Mouse (Mus musculus): ENCODE data around the gene Pigl.
"Not testable (repeated sequence)": the region's sequence is repeated elsewhere in the genome, so short reads cannot be mapped to it uniquely, and the experiment has no call there.

Pigl gene

GRCm38 (mm10) chr11:62473516-62473915 lies 15.3 kb downstream of the Pigl start:
- DNase-seq, result no peak

GRCm38 (mm10) chr11:62476156-62476555 lies 17.9 kb downstream of the Pigl start:
- no peak for DNase-seq

GRCm38 (mm10) chr11:62478931-62479330 lies 20.7 kb downstream of the Pigl start:
- DNase-seq, result no peak

- DNase-seq, result no peak
Measured at GRCm38 (mm10) chr11:62479581-62479980, 21.3 kb downstream of the Pigl start.

- no peak for DNase-seq
Measured at GRCm38 (mm10) chr11:62486949-62487348, 28.7 kb downstream of the Pigl start.

GRCm38 (mm10) chr11:62487540-62488350 lies 29.5 kb downstream of the Pigl start:
- DNase-seq, result no peak

- DNase-seq, result no peak
Measured at GRCm38 (mm10) chr11:62493701-62494100, 35.4 kb downstream of the Pigl start.

- DNase-seq, result peak; percentile 70
Measured at GRCm38 (mm10) chr11:62494754-62495275, 36.6 kb downstream of the Pigl start.

- DNase-seq, result peak; percentile 27
Measured at GRCm38 (mm10) chr11:62495276-62495801, 37.1 kb downstream of the Pigl start.

GRCm38 (mm10) chr11:62496151-62496715 lies 38.0 kb downstream of the Pigl start:
- DNase-seq, result peak; percentile 58

- DNase-seq, result no peak
Measured at GRCm38 (mm10) chr11:62497181-62497580, 38.9 kb downstream of the Pigl start.

GRCm38 (mm10) chr11:62498802-62499201 lies 40.5 kb downstream of the Pigl start:
- DNase-seq, result no peak

- DNase-seq, result no peak
Measured at GRCm38 (mm10) chr11:62500529-62500928, 42.3 kb downstream of the Pigl start.

- DNase-seq, result peak; percentile 9
Measured at GRCm38 (mm10) chr11:62507683-62508082, 49.4 kb downstream of the Pigl start.

GRCm38 (mm10) chr11:62508365-62508764 lies 50.1 kb downstream of the Pigl start:
- DNase-seq, result not testable (repeated sequence)

- not testable (repeated sequence) for DNase-seq
Measured at GRCm38 (mm10) chr11:62508816-62509215, 50.6 kb downstream of the Pigl start.

- no peak for DNase-seq
Measured at GRCm38 (mm10) chr11:62509571-62509970, 51.3 kb downstream of the Pigl start.

- no peak for DNase-seq
Measured at GRCm38 (mm10) chr11:62510956-62511355, 52.7 kb downstream of the Pigl start.

- peak; percentile 14 for DNase-seq
Measured at GRCm38 (mm10) chr11:62511444-62512202, 53.4 kb downstream of the Pigl start.

GRCm38 (mm10) chr11:62512529-62513080 lies 54.3 kb downstream of the Pigl start:
- DNase-seq, result no peak

GRCm38 (mm10) chr11:62513311-62513710 lies 55.1 kb downstream of the Pigl start:
- DNase-seq, result no peak

GRCm38 (mm10) chr11:62518991-62519390 lies 60.7 kb downstream of the Pigl start:
- DNase-seq, result no peak

GRCm38 (mm10) chr11:62522283-62522682 lies 64.0 kb downstream of the Pigl start:
- DNase-seq, result no peak

All from thymus, postnatal 25 days (tissue).